Mouse (Mus musculus) midbrain, embryonic 11.5 days (tissue): Measurements from ENCODE around the gene Stk16. TPM values are rescaled to one million over a fixed set of nuclear protein-coding genes. Genes with fewer than 3 reads are reported as not detected.

Experiments used
- ATAC-seq: fragments of 200-750 bp; cut with Nextera tagmentation; 2 replicates; pipeline ENCODE4 v1.8.0; 2017; ENCODE audit warnings: moderate TSS enrichment, moderate library complexity; ENCODE audit not compliant: low FRiP score
- DNase-seq: peaks from one replicate; pipeline ENCODE4 v3.0.0; 2015; ENCODE audit warnings: low spot score; ENCODE audit errors: missing footprints
- H3K27ac ChIP-seq: fragments of 300-500 bp; sonication (generic); 2 replicates; pipeline ENCODE4 v1.5.1; 2014; ENCODE audit warnings: low read depth, low read length
- H3K27me3 ChIP-seq: fragments of 300-500 bp; sonication (generic); 2 replicates; pipeline ENCODE4 v1.6.1; 2014; ENCODE audit warnings: mild to moderate bottlenecking, low read length, moderate library complexity, mixed read lengths; ENCODE audit not compliant: control insufficient read depth, insufficient read depth
- H3K36me3 ChIP-seq: fragments of 300-500 bp; sonication (generic); 2 replicates; pipeline ENCODE4 v1.6.1; 2014; ENCODE audit warnings: mild to moderate bottlenecking, low read length, moderate library complexity, mixed read lengths; ENCODE audit not compliant: control insufficient read depth, insufficient read depth
- H3K4me1 ChIP-seq: fragments of 300-500 bp; sonication (generic); 2 replicates; pipeline ENCODE4 v1.6.1; 2014; ENCODE audit warnings: low read length; ENCODE audit not compliant: control insufficient read depth, insufficient read depth
- H3K4me2 ChIP-seq: fragments of 300-500 bp; sonication (generic); 2 replicates; pipeline ENCODE4 v1.6.1; 2014; ENCODE audit warnings: mild to moderate bottlenecking, moderate library complexity
- H3K4me3 ChIP-seq: fragments of 300-500 bp; sonication (generic); 2 replicates; pipeline ENCODE4 v1.5.1; 2014; ENCODE audit warnings: low read depth, low read length
- H3K9ac ChIP-seq: fragments of 300-500 bp; sonication (generic); 2 replicates; pipeline ENCODE4 v1.6.1; 2014; ENCODE audit warnings: low read length
- H3K9me3 ChIP-seq: fragments of 300-500 bp; sonication (generic); 2 replicates; pipeline ENCODE4 v1.6.1; 2016; ENCODE audit warnings: low read length; ENCODE audit not compliant: control insufficient read depth
- WGBS: fragments of 180-500 bp; shearing (Covaris S2); extraction: QIAGEN DNeasy Blood & Tissue Kit; methylation state at CpG from one replicate; pipeline ENCODE4 v1.1.7; 2014; 5-methylcytosine and 5-hydroxymethylcytosine counted together
- polyA plus RNA-seq: library from polyadenylated mRNA; unstranded; fragments of >200 nt; fragmentation: Nextera tagmentation; extraction: Ambion mirVana; gene quantifications from 2 replicates; pipeline ENCODE4 v1.2.1, GENCODE M21; 2014

Stk16 gene
- polyA plus RNA-seq, 1 experiment from 2014 or later, result 116 TPM

GRCm38 (mm10) chr1:75243411-75243810 lies 32.8 kb downstream of the Stk16 start:
- 0 out of 2 replicates have a peak, but pooled peaks cover 2% of the 10 kb centered on the region for H3K36me3 ChIP-seq
- H3K9ac ChIP-seq, result no peak overlapping the region
- no peak overlapping the region for H3K27ac ChIP-seq
- H3K4me1 ChIP-seq, result no peaks in the 10 kb centered on the region
- H3K27me3 ChIP-seq, result no peaks in the 10 kb centered on the region
- no peak overlapping the region for H3K4me3 ChIP-seq
- ATAC-seq, result no peak
- no peaks in the 10 kb centered on the region for H3K9me3 ChIP-seq
- no peak for DNase-seq
- H3K4me2 ChIP-seq, result no peak overlapping the region
- 90% methylated on average over 14 of the region's 14 CpGs for WGBS

DNA sequence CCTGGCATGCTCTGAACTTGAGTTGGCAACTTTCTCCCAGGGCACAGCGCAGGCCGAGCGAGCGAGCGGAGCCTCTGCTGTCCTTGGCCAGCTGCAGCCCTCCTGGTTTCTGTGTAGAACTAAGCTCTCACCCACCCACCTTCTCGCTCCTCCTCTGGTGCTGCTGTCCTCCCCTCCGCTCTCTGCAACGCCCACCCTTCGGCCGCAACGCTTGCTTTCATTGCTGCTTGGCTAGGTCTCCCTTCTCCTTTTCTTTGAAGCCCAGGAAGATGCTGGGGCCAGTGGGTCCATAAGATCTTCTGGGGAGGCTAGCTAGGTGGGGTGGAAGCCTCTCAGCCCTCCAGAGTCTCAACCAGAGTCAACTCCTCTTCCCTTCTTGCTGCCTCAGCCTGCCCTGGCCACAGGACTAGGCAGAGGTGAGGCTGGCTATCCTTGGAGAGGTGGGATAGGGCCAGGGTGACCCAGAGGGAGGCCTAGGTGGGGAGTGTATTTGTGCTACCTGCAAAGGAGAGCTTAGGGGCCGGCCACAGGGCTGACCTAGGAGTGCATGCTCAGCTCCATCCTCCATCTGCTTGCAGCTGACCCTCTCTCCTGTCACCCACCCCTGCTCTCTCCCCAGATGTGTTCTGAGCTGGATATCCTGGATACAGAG lies 33.7 kb downstream of the Stk16 start:
- 89% methylated on average over 12 of the region's 12 CpGs for WGBS
- H3K9ac ChIP-seq, result no peak overlapping the region
- H3K4me2 ChIP-seq, result no peak overlapping the region
- no peak overlapping the region for H3K27ac ChIP-seq
- DNase-seq (no peak), ATAC-seq (peak; percentile 12; the same call in 1 of the 2 replicates)
- H3K36me3 ChIP-seq, result 0 out of 2 replicates have a peak, but pooled peaks cover 2% of the 10 kb centered on the region
- H3K9me3 ChIP-seq, result no peaks in the 10 kb centered on the region
- no peaks in the 10 kb centered on the region for H3K4me1 ChIP-seq
- H3K27me3 ChIP-seq, result no peaks in the 10 kb centered on the region
- H3K4me3 ChIP-seq, result no peak overlapping the region

DNA sequence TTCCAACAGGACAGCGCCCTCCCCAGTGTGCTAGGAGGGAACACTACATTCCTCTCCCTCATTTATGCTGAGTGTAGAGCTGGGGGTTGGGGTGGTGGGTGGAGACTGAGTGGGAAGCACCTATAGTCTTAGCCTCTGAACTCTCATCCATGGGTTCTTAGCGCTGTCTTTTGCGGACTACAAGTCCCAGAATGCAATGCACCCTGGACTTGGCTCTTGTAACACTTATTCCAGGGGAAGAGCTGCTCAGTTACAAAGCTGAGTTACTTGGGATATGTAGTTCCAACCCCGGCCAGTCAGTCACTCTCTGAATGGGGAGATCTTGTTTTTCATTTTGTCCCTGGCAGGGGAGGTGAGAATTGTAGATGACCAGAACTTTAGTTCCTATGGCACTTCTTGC lies 34.2 kb downstream of the Stk16 start:
- H3K9ac ChIP-seq, result no peak overlapping the region
- H3K4me1 ChIP-seq, result no peaks in the 10 kb centered on the region
- DNase-seq (peak; percentile 88), ATAC-seq (peak; percentile 65)
- no peak overlapping the region for H3K27ac ChIP-seq
- no peak overlapping the region for H3K4me2 ChIP-seq
- 0 out of 2 replicates have a peak, but pooled peaks cover 2% of the 10 kb centered on the region for H3K36me3 ChIP-seq
- H3K27me3 ChIP-seq, result no peaks in the 10 kb centered on the region
- 9% methylated on average over 4 of the region's 4 CpGs for WGBS
- H3K9me3 ChIP-seq, result no peaks in the 10 kb centered on the region
- H3K4me3 ChIP-seq, result no peak overlapping the region

- H3K9me3 ChIP-seq, result no peaks in the 10 kb centered on the region
- 84% methylated on average over 16 of the region's 16 CpGs for WGBS
- ATAC-seq (no peak), DNase-seq (peak; percentile 60)
- H3K36me3 ChIP-seq, result 0 out of 2 replicates have a peak, but pooled peaks cover 2% of the 10 kb centered on the region
- no peak overlapping the region for H3K4me3 ChIP-seq
- H3K27me3 ChIP-seq, result no peaks in the 10 kb centered on the region
- H3K9ac ChIP-seq, result no peak overlapping the region
- H3K4me2 ChIP-seq, result no peak overlapping the region
- no peaks in the 10 kb centered on the region for H3K4me1 ChIP-seq
- H3K27ac ChIP-seq, result no peak overlapping the region
Measured at GRCm38 (mm10) chr1:75247071-75247930, 36.7 kb downstream of the Stk16 start.

- peak; percentile 84 for DNase-seq
Measured at GRCm38 (mm10) chr1:75248041-75248772, 37.6 kb downstream of the Stk16 start.

DNA sequence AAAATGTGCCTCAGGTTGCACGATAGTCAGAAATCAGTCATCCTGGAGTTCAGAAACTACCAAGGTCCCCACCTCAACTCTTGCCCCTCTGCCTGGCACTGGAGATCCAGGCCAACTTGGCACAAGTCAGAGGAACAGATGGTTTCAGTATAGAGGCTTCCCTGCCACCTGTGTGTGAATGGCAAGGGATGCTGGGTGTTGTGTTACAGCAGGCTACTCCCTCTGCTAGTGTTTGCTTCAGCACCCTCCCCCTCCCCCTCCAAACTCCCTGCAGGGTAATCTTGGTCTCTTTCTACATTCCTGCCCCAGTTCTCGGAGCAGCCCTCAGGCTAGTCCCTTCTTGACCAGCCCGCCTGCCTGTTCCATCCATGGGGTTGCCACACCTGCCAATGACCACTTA lies 39.9 kb downstream of the Stk16 start:
- Histone ChIP-seq H3K27ac (no peak overlapping the region), H3K9ac (no peak overlapping the region), H3K4me1 (no peaks in the 10 kb centered on the region), H3K27me3 (no peaks in the 10 kb centered on the region; the same call in 1 of the 2 replicates), H3K4me2 (no peak overlapping the region), H3K9me3 (no peaks in the 10 kb centered on the region), H3K36me3 (no peaks in the 10 kb centered on the region), H3K4me3 (no peak overlapping the region)
- ATAC-seq, result no peak
- 50% methylated on average over 3 of the region's 3 CpGs for WGBS
- DNase-seq, result no peak

More at GRCm38 (mm10) chr1:75248041-75248772, 37.6 kb downstream of the Stk16 start:
- no peak overlapping the region for H3K4me2 ChIP-seq
- H3K27ac ChIP-seq, result no peak overlapping the region
- H3K36me3 ChIP-seq, result 0 out of 2 replicates have a peak, but pooled peaks cover 2% of the 10 kb centered on the region
- H3K4me1 ChIP-seq, result no peaks in the 10 kb centered on the region
- H3K9me3 ChIP-seq, result no peaks in the 10 kb centered on the region
- 65% methylated on average over 9 of the region's 9 CpGs for WGBS
- no peaks in the 10 kb centered on the region; the same call in 1 of the 2 replicates for H3K27me3 ChIP-seq
- ATAC-seq, result no peak
- H3K4me3 ChIP-seq, result no peak overlapping the region
- H3K9ac ChIP-seq, result no peak overlapping the region

GRCm38 (mm10) chr1:75251112-75251970 lies 40.7 kb downstream of the Stk16 start:
- H3K27me3 ChIP-seq, result no peaks in the 10 kb centered on the region; the same call in 1 of the 2 replicates
- H3K4me2 ChIP-seq, result peak overlapping the region; percentile 38; the same call in 1 of the 2 replicates
- no peak overlapping the region for H3K27ac ChIP-seq
- H3K4me3 ChIP-seq, result peak overlapping the region; percentile 15; the same call in 1 of the 2 replicates
- ATAC-seq (peak; percentile 64), DNase-seq (peak; percentile 97)
- WGBS, result 8% methylated on average over 21 of the region's 22 CpGs
- H3K4me1 ChIP-seq, result no peaks in the 10 kb centered on the region
- peak overlapping the region; percentile 40 for H3K9ac ChIP-seq
- no peaks in the 10 kb centered on the region for H3K9me3 ChIP-seq
- H3K36me3 ChIP-seq, result no peaks in the 10 kb centered on the region

GRCm38 (mm10) chr1:75252308-75252707 lies 41.7 kb downstream of the Stk16 start:
- 68% methylated on average over 13 of the region's 13 CpGs for WGBS
- peak; percentile 7; the same call in 1 of the 2 replicates for ATAC-seq

More at GRCm38 (mm10) chr1:75252308-75252707, 41.7 kb downstream of the Stk16 start:
- Histone ChIP-seq H3K27ac (no peak overlapping the region), H3K4me3 (no peak overlapping the region), H3K36me3 (no peaks in the 10 kb centered on the region), H3K9me3 (no peaks in the 10 kb centered on the region), H3K4me1 (no peaks in the 10 kb centered on the region), H3K4me2 (no peak overlapping the region), H3K27me3 (no peaks in the 10 kb centered on the region; the same call in 1 of the 2 replicates), H3K9ac (no peak overlapping the region)
- DNase-seq, result no peak
